Mouse (Mus musculus) frontal cortex, postnatal 25 days (tissue): ENCODE data around the gene Cd81.

ENCODE experiments used
- DNase-seq, 2 experiments: peaks; one replicate each; pipeline ENCODE4 v3.0.0; 2022; ENCODE audit warnings: low spot score in 2 of 2

Cd81 gene

GRCm38 (mm10) chr7:143020764-143021163 lies 31.8 kb upstream of the Cd81 start:
- no peak for DNase-seq

- DNase-seq = no peak
Measured at GRCm38 (mm10) chr7:143021356-143022164, 31.0 kb upstream of the Cd81 start.

- DNase-seq = no peak
Measured at GRCm38 (mm10) chr7:143023499-143023898, 29.0 kb upstream of the Cd81 start.

GRCm38 (mm10) chr7:143024293-143024692 lies 28.2 kb upstream of the Cd81 start:
- no peak for DNase-seq

- DNase-seq = no peak
Measured at GRCm38 (mm10) chr7:143025496-143025895, 27.0 kb upstream of the Cd81 start.

- no peak for DNase-seq
Measured at GRCm38 (mm10) chr7:143027196-143027595, 25.3 kb upstream of the Cd81 start.

GRCm38 (mm10) chr7:143031816-143032215 lies 20.7 kb upstream of the Cd81 start:
- no peak for DNase-seq

GRCm38 (mm10) chr7:143033581-143033980 lies 19.0 kb upstream of the Cd81 start:
- no peak for DNase-seq

GRCm38 (mm10) chr7:143034112-143034511 lies 18.4 kb upstream of the Cd81 start:
- DNase-seq = no peak

GRCm38 (mm10) chr7:143034519-143035450 lies 17.8 kb upstream of the Cd81 start:
- no peak for DNase-seq

- no peak for DNase-seq
Measured at GRCm38 (mm10) chr7:143036787-143037186, 15.8 kb upstream of the Cd81 start.

- no peak for DNase-seq
Measured at GRCm38 (mm10) chr7:143037306-143037705, 15.2 kb upstream of the Cd81 start.

- DNase-seq = no peak
Measured at GRCm38 (mm10) chr7:143038174-143038931, 14.2 kb upstream of the Cd81 start.

GRCm38 (mm10) chr7:143040561-143040960 lies 12.0 kb upstream of the Cd81 start:
- no peak for DNase-seq

GRCm38 (mm10) chr7:143041138-143041822 lies 11.3 kb upstream of the Cd81 start:
- no peak for DNase-seq

GRCm38 (mm10) chr7:143042089-143042488 lies 10.4 kb upstream of the Cd81 start:
- no peak for DNase-seq

GRCm38 (mm10) chr7:143042897-143043300 lies 9.6 kb upstream of the Cd81 start:
- DNase-seq = no peak

- DNase-seq = no peak
Measured at GRCm38 (mm10) chr7:143044049-143044825, 8.3 kb upstream of the Cd81 start.

- no peak for DNase-seq
Measured at GRCm38 (mm10) chr7:143044826-143045206, 7.7 kb upstream of the Cd81 start.

GRCm38 (mm10) chr7:143046358-143046757 lies 6.2 kb upstream of the Cd81 start:
- DNase-seq = no peak

GRCm38 (mm10) chr7:143049331-143049730 lies 3.2 kb upstream of the Cd81 start:
- no peak for DNase-seq
